Mouse (Mus musculus) large intestine, adult 2 months (tissue): ENCODE data around the gene Atp6v1g2. TPM values are rescaled to one million over a fixed set of nuclear protein-coding genes. Genes with fewer than 3 reads are reported as not detected.
"Not testable (repeated sequence)": the region's sequence is repeated elsewhere in the genome, so short reads cannot be mapped to it uniquely, and the experiment has no call there.

Experiments
- DNase-seq: peaks from one replicate; pipeline ENCODE4 v3.0.0-alpha.2; 2012; ENCODE audit warnings: low read depth, low spot score
- WGBS: fragments of 180-500 bp; shearing (Covaris S2); methylation state at CpG from one replicate; pipeline ENCODE4 v1.1.7; 2018; 5-methylcytosine and 5-hydroxymethylcytosine counted together
- polyA plus RNA-seq: library from polyadenylated mRNA; depleted of rRNA; stranded (reverse); fragments of >200 nt; gene quantifications from 2 replicates; pipeline ENCODE4 v1.2.3, GENCODE M21; 2012

The Atp6v1g2 gene
- polyA plus RNA-seq, 1 experiment, result 4.2 TPM

DNA sequence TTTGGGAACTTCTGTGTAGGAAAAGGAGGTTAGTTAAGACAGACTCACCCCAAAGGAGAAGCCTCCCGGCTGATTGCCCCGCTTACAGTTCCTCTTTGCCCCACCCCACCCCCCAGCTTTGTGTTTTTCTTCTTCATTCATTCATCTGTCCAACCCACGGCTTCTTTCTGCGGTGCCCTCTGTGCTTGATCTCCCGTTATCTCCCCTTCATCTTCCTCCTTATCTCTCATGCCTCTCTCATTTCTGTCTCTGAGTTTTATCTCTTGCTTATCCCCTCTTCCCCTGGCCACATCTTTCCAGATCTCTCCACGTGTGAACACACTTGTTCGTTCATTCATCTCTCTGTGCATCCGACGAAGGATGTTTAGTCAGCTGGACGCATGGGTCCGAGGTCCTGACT lies 32.3 kb upstream of the Atp6v1g2 start:
- WGBS, result 54% methylated on average over 11 of the region's 11 CpGs
- DNase-seq, result no peak

DNA sequence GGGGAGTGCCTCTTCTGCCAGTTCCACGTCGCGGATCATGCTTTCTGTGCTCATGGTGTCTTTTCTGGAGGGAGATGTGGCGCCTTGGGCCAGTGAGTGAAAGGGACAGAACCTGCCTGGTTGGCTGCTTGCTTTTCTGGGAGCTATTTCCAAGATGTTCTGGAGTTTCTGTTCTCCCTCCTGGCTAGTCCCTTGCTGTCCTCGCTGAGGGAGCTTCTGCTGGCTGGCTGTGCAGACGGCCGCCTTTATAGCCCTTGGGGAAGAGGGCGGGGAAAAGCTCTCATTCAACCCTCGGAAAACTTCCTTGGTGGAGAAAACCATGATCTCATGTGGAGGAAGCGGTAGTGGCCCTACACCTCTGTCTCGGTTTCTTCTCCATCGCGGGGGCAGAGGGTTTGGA lies 31.7 kb upstream of the Atp6v1g2 start, which contains the start of gene Tnf:
Gene Tnf (minus strand): TSS at position 221 of the 400 bp plus-strand sequence.
- 11% methylated on average over 13 of the region's 13 CpGs for WGBS
- no peak for DNase-seq

DNA sequence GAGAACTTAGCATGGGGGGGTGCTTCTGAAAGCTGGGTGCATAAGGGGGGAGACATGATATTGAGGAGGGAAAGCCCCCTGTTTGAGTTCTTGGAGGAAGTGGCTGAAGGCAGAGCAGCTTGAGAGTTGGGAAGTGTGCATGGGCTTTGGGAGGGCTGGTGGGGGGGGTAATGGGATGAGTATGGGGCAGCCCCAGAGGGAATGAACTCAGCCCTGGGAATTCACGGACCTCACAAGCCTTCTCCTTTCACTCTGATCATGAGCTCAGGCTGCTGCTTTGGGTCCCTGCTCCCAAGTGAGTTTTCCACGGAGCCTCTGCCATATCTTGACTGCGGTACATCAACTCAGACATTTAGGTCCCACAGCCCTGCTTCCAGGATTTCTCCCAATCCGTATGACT lies 31.0 kb upstream of the Atp6v1g2 start:
- 82% methylated on average over 4 of the region's 4 CpGs for WGBS
- no peak for DNase-seq

DNA sequence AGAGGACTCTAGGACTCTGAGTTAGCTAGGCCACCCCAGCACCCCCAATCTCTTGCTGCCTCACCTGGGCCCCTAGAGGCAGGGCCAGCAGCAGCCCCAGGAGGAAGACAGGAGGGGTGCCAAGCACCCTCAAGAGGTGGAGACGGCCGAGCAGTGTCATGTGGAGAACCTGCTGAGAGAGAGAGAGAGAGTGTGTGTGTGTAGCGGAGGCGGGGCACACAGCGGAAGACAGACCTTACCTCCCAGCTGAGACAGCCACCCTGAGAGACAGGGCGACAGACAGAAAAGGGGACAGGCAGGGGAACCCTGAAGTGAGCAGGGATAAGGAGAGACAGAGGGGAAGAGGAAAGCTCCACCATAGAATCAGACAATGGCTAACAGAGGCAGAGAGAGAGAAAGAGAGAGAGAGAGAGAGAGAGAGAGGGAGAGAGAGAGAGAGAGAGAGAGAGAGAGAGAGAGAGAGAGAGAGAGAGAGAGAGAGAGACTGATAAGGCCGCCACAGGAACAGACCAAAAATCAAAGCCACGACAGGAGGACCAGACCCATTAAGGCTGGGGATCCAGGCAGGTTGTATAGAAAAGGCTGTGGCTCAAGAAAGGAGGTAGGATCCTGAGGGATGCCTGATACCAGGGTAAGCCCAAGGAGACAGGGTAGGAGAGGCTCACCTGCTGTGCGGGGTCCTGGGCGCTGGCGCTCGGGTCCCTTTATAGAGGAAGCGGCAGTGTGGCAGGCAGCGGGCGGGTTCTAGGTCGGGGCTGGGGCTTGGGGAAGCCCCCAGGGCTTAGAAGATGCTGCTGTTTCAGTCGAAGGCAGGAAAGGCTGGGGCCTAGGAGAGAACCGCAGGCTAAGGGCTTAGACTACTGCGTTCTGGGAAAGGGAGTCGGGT lies 28.7 kb upstream of the Atp6v1g2 start, which contains the start of gene Lta:
Gene Lta (minus strand): TSS at position 858 of the 886 bp plus-strand sequence.
- 66% methylated on average over 20 of the region's 20 CpGs for WGBS
- no peak for DNase-seq

DNA sequence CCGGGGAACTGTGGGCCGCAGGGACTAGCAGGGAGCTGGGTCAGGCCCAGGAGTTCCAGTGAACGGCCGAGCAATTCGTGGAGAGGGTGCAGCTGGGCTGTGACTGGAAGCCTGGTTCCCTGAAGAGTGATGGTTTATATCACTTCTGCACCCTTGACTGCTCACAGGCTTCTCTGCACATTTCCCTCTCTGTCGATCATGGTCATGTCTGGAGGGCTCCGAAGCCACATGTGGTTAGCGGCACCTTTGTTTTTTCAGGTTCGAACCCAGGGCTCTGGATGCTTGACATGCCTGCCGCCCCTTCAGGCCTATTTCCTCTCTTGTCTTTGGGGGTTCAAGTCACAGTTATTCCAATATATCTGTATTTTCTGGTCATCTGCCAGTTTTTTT lies 28.1 kb upstream of the Atp6v1g2 start:
- no peak for DNase-seq

DNA sequence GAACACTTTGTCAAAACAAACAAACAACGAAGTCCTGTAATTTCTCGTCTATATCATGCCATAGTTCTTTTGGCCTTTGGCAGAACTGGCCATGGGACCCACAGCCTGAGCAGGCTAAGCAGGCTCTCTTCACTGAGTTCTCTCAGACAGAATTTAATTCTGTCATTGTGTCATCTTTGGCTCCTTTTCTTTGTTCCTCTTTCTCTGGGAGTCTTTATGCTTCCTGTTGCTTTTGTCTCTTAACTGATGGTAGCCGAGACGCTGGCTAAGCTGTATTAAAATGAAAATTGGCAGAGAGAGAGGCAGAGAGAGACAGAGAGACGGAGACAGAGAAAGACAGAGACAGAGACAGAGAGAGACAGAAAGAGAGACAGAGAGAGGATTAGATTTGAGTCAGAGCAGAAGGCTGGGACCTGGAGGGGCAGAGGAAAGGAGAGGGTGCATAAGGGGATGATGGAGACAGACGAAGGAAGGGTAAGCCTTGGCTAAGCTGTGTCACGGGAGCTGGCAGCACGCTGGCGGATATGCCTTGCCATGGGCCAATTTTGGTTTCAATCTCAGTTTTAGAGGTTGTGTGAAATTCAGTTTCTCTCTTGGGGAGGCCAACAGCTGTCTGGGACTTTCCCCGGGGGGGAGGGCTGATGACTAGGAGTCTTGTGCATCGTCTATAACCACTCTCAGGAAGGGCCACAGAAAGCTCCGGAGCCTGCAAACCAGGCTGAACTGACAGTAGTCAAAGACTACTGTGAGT lies 23.5 kb upstream of the Atp6v1g2 start:
- 38% methylated on average over 12 of the region's 12 CpGs for WGBS
- no peak for DNase-seq

More for the DNA sequence above, 28.1 kb upstream of the Atp6v1g2 start:
- WGBS, result 74% methylated on average over 10 of the region's 10 CpGs

DNA sequence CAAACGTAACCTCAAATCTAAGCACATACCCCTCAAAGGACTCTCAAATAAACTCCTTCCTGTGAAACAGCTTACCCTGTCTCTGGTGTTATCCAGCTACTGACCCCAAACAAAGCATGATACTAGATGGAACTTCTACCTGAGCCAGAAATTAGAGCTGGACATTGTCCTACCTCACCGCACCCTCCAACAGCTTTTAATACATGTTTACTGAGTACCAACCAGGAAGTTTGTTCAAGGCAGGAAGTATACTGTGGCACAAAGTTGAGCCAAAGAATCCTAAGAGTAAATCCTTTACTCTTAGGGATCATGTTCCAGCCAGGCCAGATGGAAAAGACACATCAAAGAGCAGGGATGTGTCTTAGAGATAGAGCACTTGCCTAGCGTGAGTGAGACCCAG lies 22.9 kb upstream of the Atp6v1g2 start:
- 25% methylated on average over 3 of the region's 3 CpGs for WGBS
- no peak for DNase-seq

DNA sequence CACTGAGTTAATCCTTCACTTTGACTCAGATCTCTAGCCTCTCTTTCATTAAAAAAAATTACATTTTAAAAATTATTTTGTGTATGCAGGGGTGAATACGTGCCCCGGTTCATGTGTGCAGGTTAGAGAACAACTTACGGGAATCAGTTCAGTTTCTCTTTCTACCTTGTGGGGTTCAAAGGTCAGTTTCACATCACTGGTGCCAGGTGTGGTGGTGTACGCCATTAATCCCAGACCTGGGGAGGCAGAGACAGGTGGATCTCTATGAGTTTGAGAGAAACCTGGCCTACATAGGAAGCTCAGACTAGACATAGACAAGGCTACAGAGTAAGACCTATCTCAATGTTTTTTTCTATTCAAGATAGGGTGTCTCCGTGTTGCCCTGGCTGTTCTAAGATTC lies 20.4 kb upstream of the Atp6v1g2 start:
- no peak for DNase-seq
- 49% methylated on average over 5 of the region's 5 CpGs for WGBS

DNA sequence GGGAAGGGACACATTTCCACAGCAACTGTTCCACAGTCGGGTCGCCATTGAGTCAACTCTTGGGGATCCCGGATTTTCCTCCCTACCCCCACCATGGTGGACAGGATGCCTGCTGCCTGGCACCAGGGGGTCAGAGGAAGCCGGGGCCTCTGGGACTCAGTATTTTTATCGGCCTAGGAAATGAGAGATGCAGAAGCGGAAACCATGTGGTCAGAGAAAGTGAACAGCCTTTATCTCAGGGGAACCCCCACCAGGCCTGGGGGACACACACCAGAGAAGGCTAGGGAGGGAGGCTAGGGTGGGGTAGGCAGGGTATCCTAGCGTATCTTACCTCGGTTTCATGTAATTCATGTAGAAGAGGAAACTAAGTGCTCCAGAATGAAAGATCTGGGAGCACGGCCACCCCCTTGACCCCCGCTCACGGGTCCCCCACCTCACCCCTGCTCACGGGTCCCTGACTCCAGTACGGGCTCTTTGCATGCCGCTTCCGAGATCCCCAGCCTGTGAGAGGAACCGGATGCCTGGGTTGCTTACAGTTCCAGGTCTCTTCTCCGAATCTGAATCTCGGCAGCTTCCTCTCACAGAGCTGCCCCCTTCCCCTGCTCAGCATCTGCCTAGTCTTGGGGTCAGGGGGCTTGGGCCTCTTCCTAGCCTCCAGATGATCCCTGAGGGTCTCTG lies 14.8 kb upstream of the Atp6v1g2 start:
- WGBS, result 83% methylated on average over 18 of the region's 18 CpGs

DNA sequence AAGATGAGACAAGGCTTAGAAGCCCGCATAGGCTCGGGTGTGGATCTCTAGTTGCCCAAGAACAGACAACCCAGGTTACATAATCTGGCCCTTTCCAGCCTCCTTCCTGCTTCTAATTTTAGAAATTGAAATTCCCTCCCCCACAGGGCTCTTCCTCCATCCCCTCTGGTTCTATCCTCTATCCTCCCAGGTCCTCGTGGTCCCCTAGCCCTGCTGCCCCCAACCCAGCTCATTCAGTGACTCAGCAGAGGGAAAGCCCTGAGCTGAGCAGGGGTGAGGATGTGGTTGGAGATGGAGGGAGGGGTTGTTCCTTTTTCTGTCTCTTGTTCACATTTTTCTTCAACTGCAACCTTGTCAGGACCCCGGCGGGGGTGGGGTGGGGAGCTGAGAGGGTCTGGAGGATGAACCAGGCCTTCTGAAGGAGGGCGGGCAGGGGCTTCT lies 13.8 kb upstream of the Atp6v1g2 start:
- DNase-seq, result no peak
- 65% methylated on average over 6 of the region's 6 CpGs for WGBS

More for the DNA sequence above, 14.8 kb upstream of the Atp6v1g2 start:
- DNase-seq, result no peak

DNA sequence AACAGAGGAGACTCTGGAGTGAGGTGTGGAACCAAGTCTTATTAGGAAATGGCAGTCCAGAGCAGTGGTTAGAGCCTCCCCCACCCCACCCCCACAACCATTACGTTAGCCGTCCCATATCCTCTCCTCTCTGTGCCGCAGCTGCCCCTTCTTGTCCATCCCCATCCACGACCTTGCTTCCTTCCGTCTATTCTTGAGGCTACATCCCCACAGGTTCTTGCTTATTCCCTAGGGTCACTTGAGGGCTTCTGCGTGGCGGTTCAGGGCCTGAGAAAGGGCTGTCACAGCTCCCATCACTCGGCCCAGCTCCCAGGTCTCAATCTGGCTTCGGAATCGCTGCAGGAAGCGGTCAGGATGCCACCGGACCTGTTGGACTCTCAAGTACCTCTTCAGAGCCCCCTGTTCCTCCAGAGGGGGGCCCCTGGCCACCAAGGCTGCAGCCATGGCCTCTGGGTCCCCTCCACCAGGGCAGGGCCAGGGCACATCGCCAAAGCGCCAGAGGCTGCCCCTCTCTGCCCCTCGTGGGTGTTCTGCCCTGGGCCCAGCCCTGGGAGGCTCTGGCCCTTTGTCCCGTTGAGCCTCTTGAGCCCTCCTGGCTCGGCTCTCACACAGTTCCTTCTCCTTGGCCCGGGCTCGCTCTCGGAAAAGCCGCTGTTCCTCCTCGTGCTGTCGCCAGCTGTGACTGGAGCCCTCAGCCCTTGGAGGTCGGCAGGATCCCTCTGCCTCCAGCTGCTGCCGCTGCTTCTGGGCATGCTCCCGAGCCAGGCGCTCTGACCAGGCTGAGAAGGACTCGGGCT lies 13.1 kb upstream of the Atp6v1g2 start, which contains the start of gene Gm16181:
Gene Gm16181 (plus strand): TSS at position 679 of the 797 bp plus-strand sequence.
- 70% methylated on average over 28 of the region's 28 CpGs for WGBS
- DNase-seq, result no peak

DNA sequence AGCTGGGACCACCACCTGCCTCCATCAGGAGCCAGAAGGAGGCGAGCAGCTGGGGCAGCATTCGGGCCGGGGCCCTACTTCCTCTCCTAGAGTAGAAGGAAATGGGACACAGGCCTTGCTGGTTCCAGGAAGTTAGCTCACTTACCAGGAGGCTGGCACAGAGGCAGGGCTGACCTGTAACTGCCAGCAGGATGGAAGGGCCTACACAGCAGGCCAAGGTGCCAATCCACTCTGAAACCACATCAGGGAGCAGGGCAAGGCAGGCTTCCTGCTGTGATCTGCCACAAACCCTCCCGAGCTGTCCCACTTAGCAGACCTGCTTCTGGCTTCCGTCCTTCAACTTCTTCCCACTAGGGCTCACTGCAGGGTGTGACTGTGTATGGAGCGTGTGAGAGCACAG lies 11.2 kb upstream of the Atp6v1g2 start:
- DNase-seq, result no peak
- 56% methylated on average over 6 of the region's 6 CpGs for WGBS

DNA sequence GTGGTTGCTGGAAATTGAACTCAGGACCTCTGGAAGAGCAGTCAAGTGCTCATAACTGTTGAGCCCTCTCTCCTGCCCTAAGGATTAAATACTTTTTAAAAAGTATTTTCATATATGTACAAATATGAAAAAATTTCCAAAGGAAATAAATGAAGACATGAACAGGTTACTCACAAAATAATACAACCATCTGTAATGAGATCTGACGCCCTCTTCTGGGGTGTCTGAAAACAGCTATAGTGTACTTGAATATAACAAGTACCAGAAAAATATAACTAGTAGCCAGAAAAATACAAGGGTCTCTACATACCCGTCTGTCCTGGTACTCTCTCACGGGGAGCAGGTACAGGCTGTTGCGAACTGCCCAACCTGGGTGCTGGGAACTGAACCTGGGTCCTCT lies 8.8 kb upstream of the Atp6v1g2 start:
- no peak for DNase-seq
- WGBS, result 94% methylated on average over 4 of the region's 4 CpGs

DNA sequence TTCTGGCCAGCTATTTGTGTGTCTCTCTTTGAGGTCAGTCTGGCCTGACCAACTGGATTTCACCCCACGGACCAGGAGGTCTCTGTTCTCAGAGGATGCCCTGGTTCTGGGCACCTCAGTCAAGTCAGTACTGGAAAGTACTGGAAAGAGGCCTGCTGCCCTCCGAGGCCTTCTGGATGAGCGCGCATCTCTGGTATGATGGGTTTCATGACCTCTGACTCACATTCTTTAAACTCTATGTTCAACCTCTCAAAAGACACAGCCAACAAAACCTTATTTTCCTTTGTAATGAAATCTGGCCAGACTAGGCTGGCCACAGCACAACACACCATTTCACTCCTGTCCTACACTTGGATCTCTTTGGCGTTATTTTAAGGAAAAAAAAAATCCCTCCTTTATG lies 8.0 kb upstream of the Atp6v1g2 start:
- DNase-seq, result no peak
- WGBS, result 85% methylated on average over 5 of the region's 5 CpGs

DNA sequence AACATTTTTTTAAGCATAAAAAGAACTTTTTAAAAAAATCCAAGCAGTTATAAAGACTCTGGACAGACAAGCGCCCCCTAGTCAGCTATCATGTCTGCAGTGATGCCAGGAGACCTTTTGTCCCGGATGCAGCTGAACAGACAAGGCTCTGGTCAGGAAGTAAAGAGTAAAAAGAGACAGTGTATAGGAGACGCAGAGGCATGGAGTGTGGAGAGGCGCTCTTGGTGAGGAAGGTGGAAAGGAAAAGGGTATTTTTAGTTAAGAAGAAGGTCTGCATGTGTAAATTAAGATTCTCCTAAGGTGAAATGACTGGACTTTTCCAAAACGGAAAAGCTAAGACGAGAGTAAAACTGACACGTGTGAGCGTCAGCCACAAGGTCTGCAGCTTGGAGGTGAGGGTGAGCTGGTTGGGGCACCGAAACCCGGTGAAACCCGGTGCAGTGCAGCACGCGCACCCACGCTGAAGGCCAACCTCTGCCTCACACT lies 6.9 kb upstream of the Atp6v1g2 start:
- 81% methylated on average over 14 of the region's 14 CpGs for WGBS
- DNase-seq, result no peak

DNA sequence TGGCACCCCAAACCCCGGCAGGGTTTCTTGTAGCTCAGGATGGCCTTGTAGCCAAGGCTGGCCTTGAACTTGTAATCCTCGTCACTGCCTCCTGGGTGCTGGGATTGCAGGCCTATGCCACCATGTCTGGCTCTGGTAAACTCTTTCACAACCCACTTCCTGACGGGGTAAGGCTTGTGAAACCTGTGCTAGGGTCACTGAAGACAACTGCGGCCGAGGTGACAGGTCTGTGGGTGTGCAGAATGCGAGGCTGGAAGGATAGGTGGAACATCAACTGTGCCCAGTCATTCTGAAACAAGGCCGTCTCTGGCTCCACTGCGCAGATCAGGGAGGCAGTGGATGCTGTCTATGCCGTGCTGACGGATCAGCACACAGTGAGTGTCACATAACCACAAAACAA lies 2.4 kb upstream of the Atp6v1g2 start:
- no peak for DNase-seq
- WGBS, result 86% methylated on average over 10 of the region's 10 CpGs

DNA sequence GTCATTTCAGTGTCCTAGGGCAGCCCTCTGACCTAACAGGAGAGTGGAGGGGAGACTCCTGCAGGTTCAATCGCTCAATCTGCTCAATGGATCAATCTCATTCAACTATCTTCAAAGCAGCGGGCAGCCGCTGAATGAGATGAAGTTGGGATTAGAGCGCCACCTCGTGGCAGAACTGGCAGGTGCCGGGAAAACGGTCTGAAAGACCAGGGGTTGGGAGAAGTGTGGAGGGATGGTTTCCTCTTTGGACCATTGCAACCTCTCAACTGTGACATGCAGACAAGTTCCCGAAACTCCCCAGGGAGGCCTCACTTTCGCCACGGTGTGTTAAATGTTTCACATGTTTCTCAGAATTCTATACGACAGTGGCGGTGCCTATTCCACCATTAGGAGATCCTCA lies 1.4 kb upstream of the Atp6v1g2 start:
- WGBS, result 12% methylated on average over 12 of the region's 12 CpGs

DNA sequence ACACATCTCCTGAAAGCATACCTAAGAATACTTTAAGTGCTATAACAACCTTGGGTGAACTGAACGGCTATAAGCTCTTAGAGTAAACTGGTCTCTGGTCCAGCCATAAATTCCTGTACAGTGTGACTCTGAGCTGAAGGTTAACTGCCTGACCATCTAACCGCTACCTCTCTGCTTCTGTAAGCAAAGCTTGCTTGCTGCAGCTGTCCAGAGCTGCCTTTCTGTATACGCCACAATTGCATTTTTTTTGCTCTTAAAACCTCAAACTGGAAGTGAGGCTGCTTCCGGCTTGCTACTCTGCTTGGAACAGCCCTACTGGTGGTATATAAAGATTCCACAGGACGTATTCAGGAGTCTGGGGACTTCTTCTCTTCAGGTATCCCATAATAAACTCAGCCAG lies 801 bp upstream of the Atp6v1g2 start:
- 54% methylated on average over 5 of the region's 5 CpGs for WGBS
- no peak for DNase-seq

More for the DNA sequence above, 1.4 kb upstream of the Atp6v1g2 start:
- DNase-seq, result no peak

DNA sequence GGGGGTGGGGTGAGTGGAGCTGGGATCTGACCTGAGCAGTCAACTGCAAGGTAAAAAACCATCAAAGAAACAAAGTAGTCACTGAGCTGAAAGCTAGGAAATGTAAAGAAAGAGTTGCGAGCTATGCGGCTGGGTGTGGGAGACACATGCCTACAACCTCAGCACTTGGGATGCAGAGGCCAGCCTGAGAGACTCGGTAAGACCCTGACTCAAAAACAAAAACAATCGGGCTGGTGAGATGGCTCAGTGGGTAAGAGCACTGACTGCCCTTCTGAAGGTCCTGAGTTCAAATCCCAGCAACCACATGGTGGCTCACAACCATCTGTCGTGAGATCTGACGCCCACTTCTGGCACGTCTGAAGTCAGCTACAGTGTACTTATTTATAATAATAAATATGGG lies 630 bp downstream of the Atp6v1g2 start:
- DNase-seq, result not testable (repeated sequence)
- WGBS, result 38% methylated on average over 7 of the region's 7 CpGs
